Mouse (Mus musculus): ENCODE data around the gene Emc9. TPM values are rescaled to one million over a fixed set of nuclear protein-coding genes. Genes with fewer than 3 reads are reported as not detected.

Gene Emc9
- polyA plus RNA-seq, 1 experiment from 2014 or later = 7.6 TPM

DNA sequence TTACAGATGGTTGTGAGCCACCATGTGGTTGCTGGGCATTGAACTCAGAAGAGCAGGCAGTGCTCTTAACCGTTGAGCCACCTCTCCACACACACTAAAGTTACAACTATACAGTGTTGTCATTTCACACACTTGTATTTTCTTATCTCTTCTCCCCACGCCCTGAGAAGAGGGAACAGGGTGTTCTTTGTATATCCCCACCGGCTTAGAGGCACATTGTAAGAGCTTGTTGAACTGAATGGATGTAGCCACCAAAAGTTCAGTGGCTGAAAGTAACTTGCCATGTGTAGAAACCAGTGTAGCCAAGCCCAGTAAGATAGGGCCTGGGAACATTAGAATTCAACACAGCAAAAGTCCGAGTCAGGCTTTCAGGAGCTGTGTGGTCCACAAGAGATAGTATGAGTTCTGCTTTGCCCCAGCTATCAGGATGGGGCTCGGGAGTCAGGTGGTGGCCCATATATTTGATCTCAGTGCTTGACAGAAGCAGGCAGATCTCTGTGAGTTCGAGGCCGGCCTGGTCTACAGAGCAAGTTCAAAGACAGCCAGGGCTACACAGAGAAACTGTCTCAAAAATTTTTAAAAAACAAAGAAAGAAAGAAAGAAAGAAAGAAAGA is 29.6 kb upstream of the Emc9 start:
- H3K4me2 ChIP-seq (ENCODE audit: low read depth) = no peak overlapping the region
- ATAC-seq (ENCODE audit: insufficient read depth, low FRiP score, low TSS enrichment) (no peak), DNase-seq (ENCODE audit: low spot score) (no peak)
- no peaks in the 10 kb centered on the region; the same call in 1 of the 2 replicates for H3K4me1 ChIP-seq (ENCODE audit: control insufficient read depth, insufficient read depth, low read length)
- H3K27me3 ChIP-seq (ENCODE audit: control insufficient read depth, insufficient read depth, low read length) = no peaks in the 10 kb centered on the region
- H3K4me3 ChIP-seq (ENCODE audit: low read depth, low read length) = no peak overlapping the region
- 78% methylated on average over 7 of the region's 7 CpGs for WGBS
- H3K27ac ChIP-seq (ENCODE audit: low read depth, low read length) = no peak overlapping the region
- no peaks in the 10 kb centered on the region for H3K36me3 ChIP-seq (ENCODE audit: control insufficient read depth, insufficient read depth, low read length)
- no peak overlapping the region for H3K9ac ChIP-seq (ENCODE audit: low read length)
- no peaks in the 10 kb centered on the region for H3K9me3 ChIP-seq (ENCODE audit: control insufficient read depth, low read length)

DNA sequence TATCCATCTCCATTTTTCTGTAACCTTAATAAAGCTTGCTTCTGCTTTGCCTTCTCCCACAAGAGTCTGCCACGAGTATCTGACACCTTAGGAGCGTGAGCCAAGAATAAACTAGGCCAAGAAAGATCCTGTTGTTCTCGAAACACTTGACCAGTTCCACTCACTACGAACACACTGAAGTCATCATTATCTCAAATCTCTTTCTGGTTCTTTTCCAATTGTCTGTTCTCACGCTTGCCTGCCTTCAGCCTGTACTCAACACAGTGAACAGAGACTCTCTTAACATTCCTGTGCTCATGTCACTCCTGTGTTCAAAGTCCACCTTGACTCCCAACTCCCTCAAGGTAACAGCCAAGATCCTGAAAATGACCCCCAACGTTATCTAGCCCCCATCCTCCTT is 28.2 kb upstream of the Emc9 start:
- Histone ChIP-seq H3K36me3 (ENCODE audit: control insufficient read depth, insufficient read depth, low read length) (peaks cover under 1% of the 10 kb centered on the region; the same call in 1 of the 2 replicates), H3K4me1 (ENCODE audit: control insufficient read depth, insufficient read depth, low read length) (no peaks in the 10 kb centered on the region), H3K4me3 (ENCODE audit: low read depth, low read length) (no peak overlapping the region), H3K4me2 (ENCODE audit: low read depth) (no peak overlapping the region), H3K9me3 (ENCODE audit: control insufficient read depth, low read length) (no peaks in the 10 kb centered on the region), H3K27ac (ENCODE audit: low read depth, low read length) (no peak overlapping the region), H3K27me3 (ENCODE audit: control insufficient read depth, insufficient read depth, low read length) (no peaks in the 10 kb centered on the region), H3K9ac (ENCODE audit: low read length) (no peak overlapping the region)
- ATAC-seq (ENCODE audit: insufficient read depth, low FRiP score, low TSS enrichment) (no peak), DNase-seq (ENCODE audit: low spot score) (no peak)
- 82% methylated on average over 6 of the region's 6 CpGs for WGBS

DNA sequence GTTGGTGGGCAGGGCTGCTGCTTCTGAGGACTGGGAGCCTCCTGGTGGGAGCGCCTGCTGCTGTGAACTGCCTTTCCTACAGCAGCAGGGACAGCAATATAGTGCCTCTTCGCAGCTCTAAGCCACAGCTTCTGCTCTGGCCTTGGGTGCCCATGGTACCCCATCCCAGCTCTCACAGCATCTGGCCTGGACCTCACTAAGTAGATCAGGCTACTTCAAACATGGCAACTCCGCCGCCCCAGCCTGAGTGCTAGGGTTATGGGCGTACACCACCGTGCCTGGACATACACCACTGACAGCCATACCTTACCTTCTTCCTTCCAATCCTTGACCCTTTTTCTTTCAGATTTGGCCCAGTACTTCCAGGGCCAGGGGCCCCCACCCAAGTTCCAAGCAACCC is 23.2 kb upstream of the Emc9 start:
- WGBS = 94% methylated on average over 6 of the region's 6 CpGs
- no peaks in the 10 kb centered on the region for H3K4me1 ChIP-seq (ENCODE audit: control insufficient read depth, insufficient read depth, low read length)
- H3K27ac ChIP-seq (ENCODE audit: low read depth, low read length) = no peak overlapping the region
- DNase-seq (ENCODE audit: low spot score) (no peak), ATAC-seq (ENCODE audit: insufficient read depth, low FRiP score, low TSS enrichment) (no peak)
- no peak overlapping the region for H3K4me3 ChIP-seq (ENCODE audit: low read depth, low read length)
- no peaks in the 10 kb centered on the region for H3K27me3 ChIP-seq (ENCODE audit: control insufficient read depth, insufficient read depth, low read length)
- H3K4me2 ChIP-seq (ENCODE audit: low read depth) = no peak overlapping the region
- peaks cover 5% of the 10 kb centered on the region; the same call in 1 of the 2 replicates for H3K36me3 ChIP-seq (ENCODE audit: control insufficient read depth, insufficient read depth, low read length)
- no peak overlapping the region for H3K9ac ChIP-seq (ENCODE audit: low read length)
- H3K9me3 ChIP-seq (ENCODE audit: control insufficient read depth, low read length) = no peaks in the 10 kb centered on the region

DNA sequence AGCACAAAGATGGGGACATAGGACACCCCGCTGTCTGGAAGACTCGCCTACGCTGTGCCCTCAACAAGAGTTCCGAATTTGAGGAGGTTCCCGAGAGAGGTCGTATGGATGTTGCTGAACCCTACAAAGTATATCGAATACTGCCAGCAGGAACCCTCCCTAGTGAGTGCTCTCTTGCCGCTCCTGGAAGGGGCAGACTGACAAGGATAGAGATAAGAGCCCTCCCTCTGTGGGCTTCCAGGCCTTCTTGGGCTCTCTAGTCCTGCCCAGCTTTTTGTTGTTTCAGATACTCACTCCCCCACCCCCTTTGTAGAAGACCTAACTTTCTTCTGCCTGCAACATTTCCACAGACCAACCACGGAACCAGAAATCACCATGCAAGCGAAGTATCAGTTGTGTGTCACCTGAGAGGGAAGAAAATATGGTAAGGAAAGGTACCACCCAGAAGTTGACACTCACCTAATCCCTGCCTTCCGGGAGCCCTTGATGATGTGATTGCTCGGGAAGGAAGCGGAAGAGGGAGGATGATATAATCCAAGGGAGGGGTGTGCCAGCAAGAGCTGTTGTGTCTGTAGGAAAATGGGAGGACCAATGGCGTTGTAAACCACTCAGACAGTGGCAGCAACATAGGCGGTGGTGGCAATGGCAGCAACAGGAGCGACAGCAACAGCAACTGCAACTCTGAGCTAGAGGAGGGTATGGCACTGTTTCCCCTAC is 20.8 kb upstream of the Emc9 start:
- Histone ChIP-seq H3K27me3 (ENCODE audit: control insufficient read depth, insufficient read depth, low read length) (no peaks in the 10 kb centered on the region), H3K9me3 (ENCODE audit: control insufficient read depth, low read length) (no peaks in the 10 kb centered on the region), H3K4me2 (ENCODE audit: low read depth) (no peak overlapping the region), H3K36me3 (ENCODE audit: control insufficient read depth, insufficient read depth, low read length) (peaks cover 12% of the 10 kb centered on the region), H3K9ac (ENCODE audit: low read length) (no peak overlapping the region), H3K27ac (ENCODE audit: low read depth, low read length) (no peak overlapping the region), H3K4me1 (ENCODE audit: control insufficient read depth, insufficient read depth, low read length) (no peaks in the 10 kb centered on the region), H3K4me3 (ENCODE audit: low read depth, low read length) (no peak overlapping the region)
- no peak for DNase-seq (ENCODE audit: low spot score)
- ATAC-seq (ENCODE audit: insufficient read depth, low FRiP score, low TSS enrichment) = no peak
- 93% methylated on average over 16 of the region's 16 CpGs for WGBS

DNA sequence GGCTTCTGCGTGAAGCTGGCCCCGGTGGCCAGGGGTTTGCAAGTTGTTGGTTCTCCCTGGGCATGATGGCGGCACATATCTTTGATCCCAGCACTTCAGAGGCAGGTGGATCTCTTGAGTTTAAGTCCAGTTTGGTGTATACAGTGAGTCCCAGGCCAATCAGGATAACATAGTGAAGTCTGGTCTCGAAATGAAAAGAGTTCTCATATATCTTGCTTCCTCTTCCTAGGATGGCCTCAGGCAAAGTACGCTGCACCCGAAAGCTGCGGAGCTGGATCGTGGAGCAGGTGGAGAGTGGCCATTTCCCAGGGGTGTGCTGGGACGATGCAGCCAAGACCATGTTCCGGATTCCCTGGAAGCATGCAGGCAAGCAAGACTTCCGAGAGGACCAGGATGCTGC is 19.7 kb upstream of the Emc9 start:
- Histone ChIP-seq H3K36me3 (ENCODE audit: control insufficient read depth, insufficient read depth, low read length) (peaks cover 12% of the 10 kb centered on the region), H3K4me3 (ENCODE audit: low read depth, low read length) (no peak overlapping the region), H3K4me1 (ENCODE audit: control insufficient read depth, insufficient read depth, low read length) (no peaks in the 10 kb centered on the region), H3K27me3 (ENCODE audit: control insufficient read depth, insufficient read depth, low read length) (no peaks in the 10 kb centered on the region), H3K27ac (ENCODE audit: low read depth, low read length) (no peak overlapping the region), H3K9me3 (ENCODE audit: control insufficient read depth, low read length) (no peaks in the 10 kb centered on the region), H3K4me2 (ENCODE audit: low read depth) (no peak overlapping the region), H3K9ac (ENCODE audit: low read length) (no peak overlapping the region)
- ATAC-seq (ENCODE audit: insufficient read depth, low FRiP score, low TSS enrichment) (no peak), DNase-seq (ENCODE audit: low spot score) (no peak)
- WGBS = 94% methylated on average over 11 of the region's 11 CpGs

DNA sequence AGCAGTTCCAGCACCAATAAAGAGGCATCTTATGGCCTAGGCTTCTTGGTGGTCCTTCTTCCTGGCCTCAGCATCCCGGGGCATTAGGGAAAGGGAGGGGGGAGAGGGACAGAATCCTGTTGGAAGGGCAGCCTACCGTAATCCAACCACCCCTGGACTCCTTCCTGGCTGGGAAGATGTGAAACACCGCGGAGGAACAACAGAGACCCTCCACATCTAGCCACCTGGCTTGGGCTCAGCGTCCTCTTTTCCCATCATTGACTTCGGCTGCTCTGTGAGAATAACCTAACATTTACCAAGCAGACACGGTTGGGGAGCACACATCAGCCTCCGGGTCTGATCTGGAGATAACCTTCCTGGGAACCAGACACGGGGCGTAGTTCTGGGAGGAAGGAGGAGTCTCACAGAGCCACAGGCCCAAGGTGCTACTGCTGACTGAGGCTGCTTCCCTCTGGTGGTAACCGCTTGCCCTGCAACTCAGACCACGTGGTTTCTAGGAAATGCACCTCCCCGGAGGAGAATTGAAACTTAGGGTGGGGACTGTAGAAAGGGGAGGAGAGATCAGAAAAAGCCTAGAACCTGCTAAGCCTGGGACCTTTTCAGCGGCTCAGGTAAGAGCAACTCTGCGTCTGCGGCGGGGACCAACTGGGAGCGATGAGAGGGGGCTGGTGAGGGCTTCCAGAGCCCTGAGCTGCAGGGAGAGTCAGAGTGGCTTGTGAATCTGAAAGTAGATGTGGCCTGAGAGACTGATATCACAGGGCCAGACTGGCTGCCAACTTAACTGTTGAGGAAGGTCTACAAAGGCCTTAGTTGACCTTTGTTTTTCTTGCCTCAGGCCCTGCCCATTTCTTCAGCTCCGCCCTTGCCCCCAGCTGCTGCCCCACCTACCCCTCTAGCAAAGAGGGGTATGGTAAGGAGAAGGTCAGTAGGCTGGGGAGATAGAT is 18.8 kb upstream of the Emc9 start:
- Histone ChIP-seq H3K27ac (ENCODE audit: low read depth, low read length) (no peak overlapping the region), H3K4me3 (ENCODE audit: low read depth, low read length) (no peak overlapping the region), H3K9me3 (ENCODE audit: control insufficient read depth, low read length) (no peaks in the 10 kb centered on the region), H3K4me1 (ENCODE audit: control insufficient read depth, insufficient read depth, low read length) (no peaks in the 10 kb centered on the region), H3K36me3 (ENCODE audit: control insufficient read depth, insufficient read depth, low read length) (peaks cover 15% of the 10 kb centered on the region), H3K4me2 (ENCODE audit: low read depth) (peak overlapping the region; percentile 13; the same call in 1 of the 2 replicates), H3K9ac (ENCODE audit: low read length) (no peak overlapping the region), H3K27me3 (ENCODE audit: control insufficient read depth, insufficient read depth, low read length) (no peaks in the 10 kb centered on the region)
- DNase-seq (ENCODE audit: low spot score) (peak; percentile 81), ATAC-seq (ENCODE audit: insufficient read depth, low FRiP score, low TSS enrichment) (peak; percentile 79; the same call in 1 of the 2 replicates)
- 25% methylated on average over 19 of the region's 19 CpGs for WGBS

DNA sequence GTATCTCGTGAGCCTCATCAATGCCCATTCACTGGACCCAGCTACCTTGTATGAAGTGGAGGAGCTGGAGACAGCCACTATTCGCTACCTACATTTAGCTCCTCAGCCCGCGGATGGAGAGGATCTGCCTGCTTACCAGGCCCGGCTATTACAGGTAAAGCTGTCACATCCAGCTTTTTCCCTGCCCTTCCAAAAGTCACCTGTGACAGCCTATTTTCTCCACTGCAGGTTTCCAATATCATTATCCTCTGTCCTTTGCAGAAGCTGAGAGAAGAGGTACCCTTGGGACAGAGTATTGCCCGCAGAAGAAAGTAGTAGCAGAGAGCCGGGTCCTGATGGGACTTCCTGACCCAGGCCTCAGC is 18.1 kb upstream of the Emc9 start, which contains the start of gene Irf9:
TSS of gene Irf9 (plus strand) at position 301 of the 362 bp plus-strand sequence.
- DNase-seq (ENCODE audit: low spot score) = no peak
- Histone ChIP-seq H3K9me3 (ENCODE audit: control insufficient read depth, low read length) (no peaks in the 10 kb centered on the region), H3K4me1 (ENCODE audit: control insufficient read depth, insufficient read depth, low read length) (no peaks in the 10 kb centered on the region), H3K4me2 (ENCODE audit: low read depth) (peak within 1 kb of the TSS; percentile 13; the same call in 1 of the 2 replicates), H3K4me3 (ENCODE audit: low read depth, low read length) (no peak within 1 kb of the TSS), H3K36me3 (ENCODE audit: control insufficient read depth, insufficient read depth, low read length) (peaks cover 18% of the 10 kb centered on the region), H3K9ac (ENCODE audit: low read length) (no peak within 1 kb of the TSS), H3K27ac (ENCODE audit: low read depth, low read length) (no peak within 1 kb of the TSS), H3K27me3 (ENCODE audit: control insufficient read depth, insufficient read depth, low read length) (no peaks in the 10 kb centered on the region)
- 87% methylated on average over 7 of the region's 7 CpGs for WGBS
- no peak for ATAC-seq (ENCODE audit: insufficient read depth, low FRiP score, low TSS enrichment)

DNA sequence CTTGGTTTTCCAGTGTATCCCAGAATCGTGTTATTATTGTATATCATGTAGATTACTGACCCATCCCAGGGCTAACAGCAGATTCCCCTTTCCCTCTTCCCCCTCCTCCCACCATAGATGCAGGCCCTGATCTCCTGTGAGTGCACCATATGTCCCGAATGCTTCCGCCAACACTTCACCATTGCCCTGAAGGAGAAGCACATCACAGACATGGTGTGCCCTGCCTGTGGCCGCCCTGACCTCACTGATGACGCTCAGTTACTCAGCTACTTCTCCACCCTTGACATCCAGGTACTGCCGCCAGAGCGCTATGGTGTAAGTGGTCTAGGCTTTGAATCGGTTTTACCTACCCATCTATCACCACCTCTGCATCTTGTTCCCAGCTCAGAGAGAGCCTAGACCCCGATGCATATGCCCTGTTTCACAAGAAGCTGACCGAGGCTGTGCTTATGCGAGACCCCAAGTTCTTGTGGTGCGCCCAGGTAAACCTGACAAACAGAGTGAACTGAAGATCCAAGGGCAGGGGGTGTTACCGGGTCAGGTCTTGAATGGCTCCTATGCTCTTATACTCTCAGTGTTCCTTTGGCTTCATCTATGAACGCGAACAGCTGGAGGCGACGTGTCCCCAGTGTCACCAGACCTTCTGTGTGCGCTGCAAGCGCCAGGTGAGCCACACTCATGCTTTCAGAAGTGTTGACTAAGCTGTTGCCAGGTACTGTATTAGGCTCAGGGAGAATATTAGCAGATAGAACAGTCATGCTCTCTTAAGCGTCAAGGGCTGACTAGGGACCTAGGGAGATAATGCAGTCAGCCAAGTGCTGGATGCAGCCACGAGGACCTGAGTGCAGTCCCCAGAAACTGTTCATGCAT is 13.7 kb upstream of the Emc9 start:
- H3K4me1 ChIP-seq (ENCODE audit: control insufficient read depth, insufficient read depth, low read length) = no peaks in the 10 kb centered on the region
- 93% methylated on average over 21 of the region's 21 CpGs for WGBS

More for the DNA sequence above, 13.7 kb upstream of the Emc9 start:
- Histone ChIP-seq H3K36me3 (ENCODE audit: control insufficient read depth, insufficient read depth, low read length) (peaks cover 24% of the 10 kb centered on the region), H3K9me3 (ENCODE audit: control insufficient read depth, low read length) (no peaks in the 10 kb centered on the region), H3K9ac (ENCODE audit: low read length) (no peak overlapping the region), H3K4me3 (ENCODE audit: low read depth, low read length) (no peak overlapping the region), H3K4me2 (ENCODE audit: low read depth) (no peak overlapping the region), H3K27me3 (ENCODE audit: control insufficient read depth, insufficient read depth, low read length) (no peaks in the 10 kb centered on the region), H3K27ac (ENCODE audit: low read depth, low read length) (no peak overlapping the region)
- DNase-seq (ENCODE audit: low spot score) = no peak
- ATAC-seq (ENCODE audit: insufficient read depth, low FRiP score, low TSS enrichment) = no peak
